Mouse (Mus musculus): ENCODE measurements around the gene Podxl2. TPM values are rescaled to one million over a fixed set of nuclear protein-coding genes. Genes with fewer than 3 reads are reported as not detected.

Gene Podxl2
- 32.1 and 44.5 TPM in 2 replicates for polyA plus RNA-seq (2012; rRNA removed; ENCODE audit: low replicate concordance)

DNA sequence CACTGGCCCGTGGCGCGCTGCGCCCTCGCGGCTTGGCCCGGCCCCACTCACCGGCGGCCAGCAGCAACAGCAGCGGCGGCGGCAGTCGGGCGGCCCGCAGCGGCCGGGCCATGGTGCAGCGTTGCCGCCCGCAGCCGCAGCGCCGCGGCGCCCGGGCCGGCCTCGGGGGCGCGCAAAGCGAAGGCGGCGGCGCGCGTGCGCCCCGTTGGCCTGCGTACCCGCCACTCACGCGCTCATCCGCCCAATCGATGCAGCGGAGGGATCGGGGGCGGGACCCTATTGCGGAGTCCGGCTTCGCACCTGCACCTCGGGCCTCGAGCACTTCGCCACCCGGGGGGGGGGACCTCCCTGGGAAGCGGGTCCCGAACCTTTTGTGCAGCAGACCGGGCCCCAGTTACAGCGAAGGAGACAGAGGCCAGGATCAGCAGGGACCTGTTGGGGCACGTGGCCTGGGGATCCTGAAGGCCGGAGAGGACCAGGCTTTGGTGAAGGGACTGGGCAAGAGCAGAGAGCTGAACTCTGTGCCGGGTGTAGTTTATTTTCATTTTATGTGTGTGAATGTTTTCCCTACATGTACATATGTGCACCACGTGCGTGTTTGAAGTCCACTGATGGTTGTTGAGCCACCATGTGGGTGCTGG is at the start of gene Podxl2:
Podxl2 (minus strand) TSS at position 177 of the 641 bp plus-strand sequence.

GRCm38 (mm10) chr6:88901947-88902820 is 27.3 kb upstream of the Podxl2 start, which contains the start of gene Tpra1:
TSS of gene Tpra1 (plus strand) at chr6:88902251.

GRCm38 (mm10) chr6:88898534-88899048 is 23.7 kb upstream of the Podxl2 start, which contains the start of gene Mcm2:
TSS of gene Mcm2 (minus strand) at chr6:88898780.

GRCm38 (mm10) chr6:88841781-88842689 is 32.8 kb downstream of the Podxl2 start, which contains the start of gene Abtb1:
TSS of gene Abtb1 (minus strand) at chr6:88841984.

Other genes starting within 250 kb of the Podxl2 start
- 0.24 and 12.6 TPM in 2 replicates for gene Kbtbd12, start 237.1 kb downstream of the Podxl2 start, polyA plus RNA-seq (2012; rRNA removed; ENCODE audit: low replicate concordance)
- 640 and 804 TPM in 2 replicates for gene Mgll, start 150.6 kb downstream of the Podxl2 start, polyA plus RNA-seq (2012; rRNA removed; ENCODE audit: low replicate concordance)
- gene Abtb1, start 33.1 kb downstream of the Podxl2 start, polyA plus RNA-seq (2012; rRNA removed; ENCODE audit: low replicate concordance), result 85.6 and 90.7 TPM in 2 replicates
- gene Mcm2, start 23.7 kb upstream of the Podxl2 start, polyA plus RNA-seq (2012; rRNA removed; ENCODE audit: low replicate concordance), result 12.6 and 19.3 TPM in 2 replicates
- 172 and 199 TPM in 2 replicates for gene Tpra1, start 27.2 kb upstream of the Podxl2 start, polyA plus RNA-seq (2012; rRNA removed; ENCODE audit: low replicate concordance)